Mouse (Mus musculus) CD4-positive, CD25-positive, alpha-beta regulatory T cell, adult 2 months (primary cell): ENCODE results near the gene Agrn.
A peak's percentile ranks its signal among the peaks of the same experiment; 100 is the strongest.

Experiments used
- DNase-seq: peaks from one replicate; pipeline ENCODE4 v3.0.0-alpha.2; 2012; ENCODE audit warnings: low read depth, low spot score

Agrn gene

GRCm38 (mm10) chr4:156197131-156197828 is at the start of gene Agrn:
TSS of gene Agrn (minus strand) at chr4:156197488.
- DNase-seq: peak; percentile 75

GRCm38 (mm10) chr4:156236651-156237447 is 39.6 kb upstream of the Agrn start:
- peak; percentile 56 for DNase-seq

GRCm38 (mm10) chr4:156235808-156236533 is 38.7 kb upstream of the Agrn start, which contains the start of gene Noc2l:
TSS of gene Noc2l (plus strand) at chr4:156236010.
- DNase-seq: peak; percentile 96

- no peak for DNase-seq
These were observed 38.1 kb upstream of the Agrn start for GRCm38 (mm10) chr4:156235360-156235770.

- peak; percentile 76 for DNase-seq
These were observed 37.5 kb upstream of the Agrn start, which contains the start of gene Plekhn1 for GRCm38 (mm10) chr4:156234701-156235213. TSS of gene Plekhn1 (minus strand) at chr4:156234857.

- peak; percentile 28 for DNase-seq
These were observed 36.8 kb upstream of the Agrn start for GRCm38 (mm10) chr4:156234021-156234501.

- DNase-seq: no peak
These were observed 31.2 kb upstream of the Agrn start for GRCm38 (mm10) chr4:156228393-156229024.

GRCm38 (mm10) chr4:156227752-156228392 is 30.6 kb upstream of the Agrn start:
- DNase-seq: no peak

GRCm38 (mm10) chr4:156224276-156224675 is 27.0 kb upstream of the Agrn start:
- no peak for DNase-seq

GRCm38 (mm10) chr4:156219936-156220335 is 22.6 kb upstream of the Agrn start:
- no peak for DNase-seq

- DNase-seq: no peak
These were observed 20.6 kb upstream of the Agrn start for GRCm38 (mm10) chr4:156217838-156218237.

- DNase-seq: no peak
These were observed 19.9 kb upstream of the Agrn start for GRCm38 (mm10) chr4:156217022-156217669.

GRCm38 (mm10) chr4:156216196-156216595 is 18.9 kb upstream of the Agrn start:
- no peak for DNase-seq

- DNase-seq: no peak
These were observed 18.4 kb upstream of the Agrn start, which contains the start of gene Perm1 for GRCm38 (mm10) chr4:156215649-156216048. TSS of gene Perm1 (plus strand) at chr4:156215868.

GRCm38 (mm10) chr4:156213134-156213533 is 15.8 kb upstream of the Agrn start:
- no peak for DNase-seq

GRCm38 (mm10) chr4:156209963-156210635 is 12.8 kb upstream of the Agrn start:
- no peak for DNase-seq

- no peak for DNase-seq
These were observed 11.6 kb upstream of the Agrn start for GRCm38 (mm10) chr4:156208872-156209271.

GRCm38 (mm10) chr4:156203413-156204131 is 6.3 kb upstream of the Agrn start:
- DNase-seq: peak; percentile 51

GRCm38 (mm10) chr4:156203001-156203412 is 5.7 kb upstream of the Agrn start, which contains the start of gene AW011738:
TSS of gene AW011738 (plus strand) at chr4:156203304.
- peak; percentile 93 for DNase-seq
